Mouse (Mus musculus): ENCODE data around the gene Numa1. TPM values are rescaled to one million over a fixed set of nuclear protein-coding genes. Genes with fewer than 3 reads are reported as not detected.

Numa1 gene
- polyA plus RNA-seq, 1 experiment from 2014 or later: 20.7 TPM

GRCm38 (mm10) chr7:101954163-101954562 is 20.3 kb downstream of the Numa1 start:
- WGBS: 79% methylated on average over 2 of the region's 2 CpGs
- H3K4me2 ChIP-seq (replicated peaks; ENCODE audit: low read depth): no peak overlapping the region

GRCm38 (mm10) chr7:101955276-101955675 is 21.4 kb downstream of the Numa1 start:
- H3K4me2 ChIP-seq (replicated peaks; ENCODE audit: low read depth): no peak overlapping the region
- WGBS: 73% methylated on average over 2 of the region's 2 CpGs
- H3K4me3 ChIP-seq (ENCODE audit: low read depth, low read length): no peak overlapping the region
- no peak for ATAC-seq (ENCODE audit: low FRiP score, low TSS enrichment)
- H3K4me1 ChIP-seq (replicated peaks; ENCODE audit: control insufficient read depth, insufficient read depth): no peaks in the 10 kb centered on the region
- H3K9me3 ChIP-seq (ENCODE audit: control insufficient read depth, low read length): no peaks in the 10 kb centered on the region
- TF ChIP-seq CTCF (IDR thresholded peaks at IDR 0.05; ENCODE audit: low read depth) (no peak), EP300 (optimal IDR thresholded peaks at IDR 0.05) (no peak)
- DNase-seq (ENCODE audit: low spot score): no peak
- no peak overlapping the region for H3K9ac ChIP-seq (ENCODE audit: low read length)
- H3K27me3 ChIP-seq (ENCODE audit: control insufficient read depth, insufficient read depth, low read length): no peaks in the 10 kb centered on the region
- no peaks in the 10 kb centered on the region for H3K36me3 ChIP-seq (ENCODE audit: control insufficient read depth, insufficient read depth, low read length)
- H3K27ac ChIP-seq (replicated peaks): no peak overlapping the region

More at GRCm38 (mm10) chr7:101954163-101954562, 20.3 kb downstream of the Numa1 start:
- TF ChIP-seq CTCF (IDR thresholded peaks at IDR 0.05; ENCODE audit: low read depth) (no peak), EP300 (optimal IDR thresholded peaks at IDR 0.05) (no peak)
- DNase-seq (ENCODE audit: low spot score): no peak
- no peak overlapping the region for H3K9ac ChIP-seq (ENCODE audit: low read length)
- no peak for ATAC-seq (ENCODE audit: low FRiP score, low TSS enrichment)
- no peaks in the 10 kb centered on the region for H3K4me1 ChIP-seq (replicated peaks; ENCODE audit: control insufficient read depth, insufficient read depth)
- no peaks in the 10 kb centered on the region for H3K36me3 ChIP-seq (ENCODE audit: control insufficient read depth, insufficient read depth, low read length)
- H3K9me3 ChIP-seq (ENCODE audit: control insufficient read depth, low read length): no peaks in the 10 kb centered on the region
- no peak overlapping the region for H3K27ac ChIP-seq (replicated peaks)
- H3K4me3 ChIP-seq (ENCODE audit: low read depth, low read length): no peak overlapping the region
- H3K27me3 ChIP-seq (ENCODE audit: control insufficient read depth, insufficient read depth, low read length): no peaks in the 10 kb centered on the region

GRCm38 (mm10) chr7:101955862-101956261 is 22.0 kb downstream of the Numa1 start:
- Histone ChIP-seq H3K36me3 (ENCODE audit: control insufficient read depth, insufficient read depth, low read length) (no peaks in the 10 kb centered on the region), H3K4me1 (replicated peaks; ENCODE audit: control insufficient read depth, insufficient read depth) (no peaks in the 10 kb centered on the region), H3K27me3 (ENCODE audit: control insufficient read depth, insufficient read depth, low read length) (no peaks in the 10 kb centered on the region), H3K27ac (replicated peaks) (no peak overlapping the region), H3K4me3 (ENCODE audit: low read depth, low read length) (no peak overlapping the region), H3K9ac (ENCODE audit: low read length) (no peak overlapping the region), H3K4me2 (replicated peaks; ENCODE audit: low read depth) (no peak overlapping the region), H3K9me3 (ENCODE audit: control insufficient read depth, low read length) (no peaks in the 10 kb centered on the region)
- DNase-seq (ENCODE audit: low spot score): no peak
- 77% methylated on average over 4 of the region's 4 CpGs for WGBS
- ATAC-seq (ENCODE audit: low FRiP score, low TSS enrichment): no peak
- TF ChIP-seq CTCF (IDR thresholded peaks at IDR 0.05; ENCODE audit: low read depth): no peak
- no peak for TF ChIP-seq EP300 (optimal IDR thresholded peaks at IDR 0.05)

GRCm38 (mm10) chr7:101956481-101956880 is 22.6 kb downstream of the Numa1 start:
- DNase-seq (ENCODE audit: low spot score) (no peak), ATAC-seq (ENCODE audit: low FRiP score, low TSS enrichment) (no peak)
- TF ChIP-seq EP300 (optimal IDR thresholded peaks at IDR 0.05) (no peak), CTCF (IDR thresholded peaks at IDR 0.05; ENCODE audit: low read depth) (no peak)
- no peaks in the 10 kb centered on the region for H3K9me3 ChIP-seq (ENCODE audit: control insufficient read depth, low read length)
- H3K4me2 ChIP-seq (replicated peaks; ENCODE audit: low read depth): no peak overlapping the region
- WGBS: 78% methylated on average over 1 of the region's 1 CpGs
- no peak overlapping the region for H3K9ac ChIP-seq (ENCODE audit: low read length)
- H3K36me3 ChIP-seq (ENCODE audit: control insufficient read depth, insufficient read depth, low read length): no peaks in the 10 kb centered on the region
- no peaks in the 10 kb centered on the region for H3K27me3 ChIP-seq (ENCODE audit: control insufficient read depth, insufficient read depth, low read length)
- no peak overlapping the region for H3K4me3 ChIP-seq (ENCODE audit: low read depth, low read length)
- H3K4me1 ChIP-seq (replicated peaks; ENCODE audit: control insufficient read depth, insufficient read depth): no peaks in the 10 kb centered on the region
- H3K27ac ChIP-seq (replicated peaks): no peak overlapping the region

GRCm38 (mm10) chr7:101956911-101957310 is 23.0 kb downstream of the Numa1 start:
- H3K36me3 ChIP-seq (ENCODE audit: control insufficient read depth, insufficient read depth, low read length): no peaks in the 10 kb centered on the region
- H3K4me2 ChIP-seq (replicated peaks; ENCODE audit: low read depth): no peak overlapping the region
- H3K4me3 ChIP-seq (ENCODE audit: low read depth, low read length): no peak overlapping the region
- no peaks in the 10 kb centered on the region for H3K4me1 ChIP-seq (replicated peaks; ENCODE audit: control insufficient read depth, insufficient read depth)
- H3K27me3 ChIP-seq (ENCODE audit: control insufficient read depth, insufficient read depth, low read length): no peaks in the 10 kb centered on the region
- no peaks in the 10 kb centered on the region for H3K9me3 ChIP-seq (ENCODE audit: control insufficient read depth, low read length)
- TF ChIP-seq EP300 (optimal IDR thresholded peaks at IDR 0.05) (no peak), CTCF (IDR thresholded peaks at IDR 0.05; ENCODE audit: low read depth) (no peak)
- H3K27ac ChIP-seq (replicated peaks): no peak overlapping the region
- no peak for DNase-seq (ENCODE audit: low spot score)
- no peak overlapping the region for H3K9ac ChIP-seq (ENCODE audit: low read length)
- ATAC-seq (ENCODE audit: low FRiP score, low TSS enrichment): no peak
- 88% methylated on average over 5 of the region's 5 CpGs for whole genome bisulfite sequencing

GRCm38 (mm10) chr7:101962829-101963228 is 28.9 kb downstream of the Numa1 start:
- TF ChIP-seq EP300 (optimal IDR thresholded peaks at IDR 0.05) (no peak), CTCF (IDR thresholded peaks at IDR 0.05; ENCODE audit: low read depth) (no peak)
- Histone ChIP-seq H3K4me3 (ENCODE audit: low read depth, low read length) (no peak overlapping the region), H3K4me2 (replicated peaks; ENCODE audit: low read depth) (no peak overlapping the region), H3K9me3 (ENCODE audit: control insufficient read depth, low read length) (no peaks in the 10 kb centered on the region), H3K36me3 (ENCODE audit: control insufficient read depth, insufficient read depth, low read length) (no peaks in the 10 kb centered on the region), H3K27me3 (ENCODE audit: control insufficient read depth, insufficient read depth, low read length) (no peaks in the 10 kb centered on the region), H3K27ac (replicated peaks) (no peak overlapping the region), H3K9ac (ENCODE audit: low read length) (no peak overlapping the region), H3K4me1 (replicated peaks; ENCODE audit: control insufficient read depth, insufficient read depth) (no peaks in the 10 kb centered on the region)
- 81% methylated on average over 2 of the region's 2 CpGs for WGBS
- ATAC-seq (ENCODE audit: low FRiP score, low TSS enrichment) (no peak), DNase-seq (ENCODE audit: low spot score) (no peak)

Measured in stomach, postnatal 0 days (tissue).